Mouse (Mus musculus): ENCODE measurements around the gene Itsn2.

DNA sequence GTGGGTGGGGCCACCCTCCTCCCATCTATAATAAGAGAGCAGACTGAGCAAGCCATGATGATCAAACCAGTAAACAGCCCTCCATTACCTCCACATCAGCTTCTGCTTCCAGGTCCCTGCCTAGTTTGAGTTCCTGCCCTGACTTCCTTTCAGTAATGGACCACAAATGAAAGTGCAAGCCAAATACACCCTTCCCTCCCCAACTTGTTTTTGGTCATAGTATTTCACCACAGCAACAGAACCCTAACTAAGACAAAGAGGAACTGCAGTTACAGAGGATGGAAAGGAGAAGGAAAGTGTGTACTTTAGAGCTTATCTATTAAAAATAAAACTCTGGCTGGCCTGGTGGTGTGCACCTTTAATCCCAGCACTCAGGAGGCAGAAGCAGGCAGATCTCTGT is 47.0 kb upstream of the Itsn2 start:
- TF ChIP-seq CTCF (IDR thresholded peaks at IDR 0.05; ENCODE audit: extremely low read depth, insufficient read depth, low read length) = no peak
- no peak for TF ChIP-seq POLR2A (IDR thresholded peaks at IDR 0.05; ENCODE audit: extremely low read depth, insufficient read depth, low read length)
